Comparison of ENCODE assay signal across 8 mouse cellular contexts in the genomic region with DNA sequence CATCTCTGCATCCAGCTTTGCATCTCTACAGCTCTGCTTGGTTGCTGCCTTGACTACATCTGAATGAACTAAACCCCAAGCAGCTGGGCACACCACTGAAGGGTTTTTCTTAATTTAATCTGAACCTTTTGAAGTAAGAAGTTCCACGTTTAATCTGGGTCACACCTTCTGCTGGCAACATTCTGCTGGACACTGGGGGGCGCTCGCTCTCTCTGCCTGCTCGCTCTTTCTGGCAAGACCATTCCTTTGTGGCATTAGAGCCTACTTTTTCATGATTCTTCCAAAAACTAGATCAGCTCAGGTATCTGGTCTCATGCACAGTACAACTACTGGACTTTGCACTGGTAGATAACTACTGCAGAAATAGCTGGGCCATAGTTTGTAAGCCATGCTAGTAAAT. TPM values are rescaled to one million over a fixed set of nuclear protein-coding genes. Genes with fewer than 3 reads are reported as not detected.
A peak's percentile ranks its signal among the peaks of the same experiment; 100 is the strongest.
DNase-seq lines count a peak whose midpoint lies in the region; TF ChIP-seq lines count a peak whose summit lies in the region.

No protein-coding gene starts in this region.

- H3K4me3 ChIP-seq in heart, embryonic 10.5 days: no peak overlapping the region
- H3K4me3 ChIP-seq in thymus, adult 2 months (ENCODE audit: control insufficient read depth, insufficient read depth, low read length): no peak overlapping the region

- TF ChIP-seq CTCF in thymus, adult 2 months (IDR thresholded peaks at IDR 0.05; ENCODE audit: borderline replicate concordance, control insufficient read depth, extremely low read depth, insufficient read depth, low read length, poor library complexity): peak; percentile 64; the same call in 1 of the 2 replicates

- no peak overlapping the region for H3K27ac ChIP-seq in heart, embryonic 10.5 days
- H3K27ac ChIP-seq in thymus, adult 2 months (ENCODE audit: control insufficient read depth, insufficient read depth, low read length): no peak overlapping the region

- no peaks in the 10 kb centered on the region for H3K36me3 ChIP-seq in heart, embryonic 10.5 days
- peaks cover 10% of the 10 kb centered on the region; the same call in 1 of the 2 replicates for H3K36me3 ChIP-seq in thymus, adult 2 months (ENCODE audit: control insufficient read depth, insufficient read depth, low read length)

- DNase-seq in heart, postnatal 14 days: peak; percentile 5 to 12
- no peak for DNase-seq in heart, embryonic 10.5 days (ENCODE audit: low spot score)
- DNase-seq in thymus, adult 2 months: peak; percentile 47
- no peak for DNase-seq in thymus, adult 18-20 months
- DNase-seq in cerebellum, postnatal 14 days: peak; percentile 76 to 84
- DNase-seq in left cerebral cortex, postnatal 14 days (ENCODE audit: low spot score in 2 of 2): peak; percentile 60 to 67
- peak; percentile 65 for DNase-seq in thymus, postnatal 14 days
- no peak for DNase-seq in gastrocnemius, adult 18-20 months (ENCODE audit: low spot score)

- no peaks in the 10 kb centered on the region for H3K9me3 ChIP-seq in heart, embryonic 10.5 days

- no peaks in the 10 kb centered on the region for H3K27me3 ChIP-seq in heart, embryonic 10.5 days (ENCODE audit: insufficient read depth, poor library complexity, severe bottlenecking)
- no peaks in the 10 kb centered on the region for H3K27me3 ChIP-seq in thymus, adult 2 months (ENCODE audit: control insufficient read depth, insufficient read depth, low read length)

- no peaks in the 10 kb centered on the region for H3K4me1 ChIP-seq in heart, embryonic 10.5 days
- H3K4me1 ChIP-seq in thymus, adult 2 months (replicated peaks; ENCODE audit: control insufficient read depth, insufficient read depth, low read length): 0 out of 2 replicates have a peak, but pooled peaks cover 2% of the 10 kb centered on the region

- TF ChIP-seq POLR2A in thymus, adult 2 months (IDR thresholded peaks at IDR 0.05; ENCODE audit: control insufficient read depth, extremely low read depth, insufficient read depth, low read length, poor library complexity): no peak

- WGBS in heart, embryonic 10.5 days: 6% methylated on average over 4 of the region's 4 CpGs
- 44% methylated on average over 4 of the region's 4 CpGs for WGBS in thymus, adult 2 months

- intact Hi-C loops in heart, postnatal 14 days (cut with DNase I): no loop called here
- intact Hi-C loops in left cerebral cortex, postnatal 14 days (cut with DNase I): loop anchor here (5.0 kb wide), 1 partner anchor 70 kb away; no protein-coding TSS in a partner anchor

RNA-seq across cellular contexts. Expression of a gene that starts 25.7 kb away (rescaled TPM):
- 1 to 10 TPM; 2.5 to 3.3 TPM for total RNA-seq in heart, postnatal 14 days (2021)
- 0.59 and 0.60 TPM in 2 replicates for polyA plus RNA-seq in heart, embryonic 10.5 days (2016; fragmentation: Nextera tagmentation; extraction: Ambion mirVana)
- 0.46 and 0.47 TPM in 2 replicates for polyA plus RNA-seq in thymus, adult 2 months (2012; rRNA removed)
- 100 to 1,000 TPM; 127 to 129 TPM for total RNA-seq in left cerebral cortex, postnatal 14 days (2021)
- total RNA-seq in gastrocnemius, adult 18-20 months (2021): under 1 TPM; 0.24 to 0.50 TPM

RNA-seq across cellular contexts. Expression of a gene that starts 35.7 kb away (rescaled TPM):
- under 1 TPM; 0.24 to 0.68 TPM for total RNA-seq in heart, postnatal 14 days (2021)
- 4.5 and 6.4 TPM in 2 replicates for polyA plus RNA-seq in heart, embryonic 10.5 days (2016; fragmentation: Nextera tagmentation; extraction: Ambion mirVana)
- polyA plus RNA-seq in thymus, adult 2 months (2012; rRNA removed): 20.5 and 20.9 TPM in 2 replicates
- total RNA-seq in left cerebral cortex, postnatal 14 days (2021): 10 to 100 TPM; 57.0 to 58.3 TPM
- under 1 TPM; 0.17 to 0.25 TPM for total RNA-seq in gastrocnemius, adult 18-20 months (2021)

Comparison
In these comparisons a context has a peak if more than half of its experiments do, and no peak if none do; other contexts are left out.
1. DNase-seq: peak in heart, postnatal 14 days (2 of 2), thymus, adult 2 months (single experiment), cerebellum, postnatal 14 days (2 of 2), left cerebral cortex, postnatal 14 days (2 of 2) and thymus, postnatal 14 days (single experiment); none in heart, embryonic 10.5 days (single experiment), thymus, adult 18-20 months (0 of 2) and gastrocnemius, adult 18-20 months (single experiment).
2. RNA of a gene that starts 25.7 kb away (total RNA-seq): 127 to 129 TPM in left cerebral cortex, postnatal 14 days; 2.5 to 3.3 TPM in heart, postnatal 14 days and 0.24 to 0.50 TPM in gastrocnemius, adult 18-20 months; every median in the first group is over 10 times any median in the second.
3. RNA of a gene that starts 35.7 kb away (total RNA-seq): 57.0 to 58.3 TPM in left cerebral cortex, postnatal 14 days; 0.24 to 0.68 TPM in heart, postnatal 14 days and 0.17 to 0.25 TPM in gastrocnemius, adult 18-20 months; every median in the first group is over 10 times any median in the second.